In genomic region chr7:124917606-124918120, GRCm38 (mm10) we compare ENCODE assay signal across 9 mouse cellular contexts.
DNase-seq lines count a peak whose midpoint lies in the region; ATAC-seq and TF ChIP-seq lines count a peak whose summit lies in the region.
"Had no signal": no experiment of that assay in that cellular context is flagged by ENCODE, and none has a peak within 500 bp of the region (broad histone marks: within the 10 kb centered on the region; RNA-seq: fewer than 3 reads in every experiment).

No protein-coding gene starts in this region.

- no peaks in the 10 kb centered on the region for H3K36me3 ChIP-seq in lung, postnatal 0 days (ENCODE audit: insufficient read depth, low read length)

- no peak overlapping the region for H3K4me2 ChIP-seq in lung, postnatal 0 days (replicated peaks; ENCODE audit: low read depth, low read length)

- no peak for ATAC-seq in lung, postnatal 0 days

- no peak overlapping the region for H3K27ac ChIP-seq in gastrocnemius, adult 2 months
- H3K27ac ChIP-seq in lung, postnatal 0 days (ENCODE audit: low read length) = no peak overlapping the region

- no peak overlapping the region for H3K9ac ChIP-seq in lung, postnatal 0 days (replicated peaks; ENCODE audit: low read depth)

- H3K27me3 ChIP-seq in lung, postnatal 0 days (replicated peaks; ENCODE audit: insufficient read depth, low read length) = no peaks in the 10 kb centered on the region

- peak; percentile 12 for DNase-seq in gastrocnemius, postnatal 10 days
- no peak for DNase-seq in gastrocnemius, adult 2 months
- peak; percentile 60 for DNase-seq in lung, postnatal 0 days (ENCODE audit: low spot score)
- DNase-seq in lung, postnatal 25 days (ENCODE audit: low spot score) = no peak
- DNase-seq in kidney, adult 18-20 months = peak; percentile 49
- DNase-seq in kidney, postnatal 10 days = peak; percentile 75
- no peak for DNase-seq in left cerebral cortex, adult 11 months (ENCODE audit: low spot score)
- no peak for DNase-seq in adipocyte (ENCODE audit: low spot score)
- DNase-seq: gastrocnemius, postnatal 25 days had no signal

- 39% methylated on average over 5 of the region's 5 CpGs for WGBS in lung, postnatal 0 days

- H3K9me3 ChIP-seq in lung, postnatal 0 days (ENCODE audit: low read length) = no peaks in the 10 kb centered on the region

- intact Hi-C loops in gastrocnemius, adult 2 months (cut with DNase I) = no loop called here

- no peak overlapping the region for H3K4me3 ChIP-seq in gastrocnemius, adult 2 months
- H3K4me3 ChIP-seq in lung, postnatal 0 days (ENCODE audit: low read depth, low read length) = no peak overlapping the region

- no peak for TF ChIP-seq EP300 in lung, postnatal 0 days (IDR thresholded peaks at IDR 0.05)

- TF ChIP-seq CTCF in gastrocnemius, adult 2 months (IDR thresholded peaks at IDR 0.05) = no peak
- no peak for TF ChIP-seq CTCF in lung, postnatal 0 days (IDR thresholded peaks at IDR 0.05)

- no peaks in the 10 kb centered on the region for H3K4me1 ChIP-seq in lung, postnatal 0 days (ENCODE audit: insufficient read depth, low read depth, low read length)

Comparison
In these comparisons a context has a peak if more than half of its experiments do, and no peak if none do; other contexts are left out.
1. DNase-seq: peak in gastrocnemius, postnatal 10 days (single experiment), lung, postnatal 0 days (single experiment), kidney, adult 18-20 months (single experiment) and kidney, postnatal 10 days (single experiment); none in gastrocnemius, adult 2 months (single experiment), lung, postnatal 25 days (single experiment), left cerebral cortex, adult 11 months (single experiment) and adipocyte (single experiment).